ENCODE assay signal across 18 mouse cellular contexts in genomic region chr13:81022410-81022809, GRCm38 (mm10).
DNase-seq lines count a peak whose midpoint lies in the region; ATAC-seq and TF ChIP-seq lines count a peak whose summit lies in the region.
"Had no signal": no experiment of that assay in that cellular context is flagged by ENCODE, and none has a peak within 500 bp of the region (broad histone marks: within the 10 kb centered on the region; RNA-seq: fewer than 3 reads in every experiment).

No protein-coding gene starts in this region.

- H3K9me3 ChIP-seq in forebrain, embryonic 14.5 days (replicated peaks; ENCODE audit: control insufficient read depth, low read length) = no peaks in the 10 kb centered on the region
- H3K9me3 ChIP-seq: heart, embryonic 13.5 days; hindbrain, embryonic 15.5 days; lung, embryonic 15.5 days had no signal

- H3K4me3 ChIP-seq in left cerebral cortex, adult 2 months = no peak overlapping the region
- no peak overlapping the region for H3K4me3 ChIP-seq in forebrain, embryonic 14.5 days (ENCODE audit: low read depth, low read length)
- H3K4me3 ChIP-seq: heart, embryonic 13.5 days; hindbrain, embryonic 15.5 days; lung, embryonic 15.5 days had no signal

- H3K4me1 ChIP-seq in forebrain, embryonic 14.5 days (ENCODE audit: control insufficient read depth, insufficient read depth, low read length) = no peaks in the 10 kb centered on the region
- H3K4me1 ChIP-seq: heart, embryonic 13.5 days; hindbrain, embryonic 15.5 days; lung, embryonic 15.5 days had no signal

- no peaks in the 10 kb centered on the region for H3K36me3 ChIP-seq in forebrain, embryonic 14.5 days (ENCODE audit: control insufficient read depth, insufficient read depth, low read length)
- H3K36me3 ChIP-seq: heart, embryonic 13.5 days; hindbrain, embryonic 15.5 days; lung, embryonic 15.5 days had no signal

- no peak overlapping the region for H3K27ac ChIP-seq in left cerebral cortex, adult 2 months
- H3K27ac ChIP-seq in forebrain, embryonic 14.5 days (ENCODE audit: low read depth, low read length) = no peak overlapping the region
- H3K27ac ChIP-seq: heart, embryonic 13.5 days; hindbrain, embryonic 15.5 days; lung, embryonic 15.5 days had no signal

- no peak overlapping the region for H3K9ac ChIP-seq in forebrain, embryonic 14.5 days (ENCODE audit: low read length)
- H3K9ac ChIP-seq: heart, embryonic 13.5 days; hindbrain, embryonic 15.5 days; lung, embryonic 15.5 days had no signal

- H3K27me3 ChIP-seq in forebrain, embryonic 14.5 days (replicated peaks; ENCODE audit: control insufficient read depth, insufficient read depth, low read length) = no peaks in the 10 kb centered on the region
- H3K27me3 ChIP-seq: heart, embryonic 13.5 days; hindbrain, embryonic 15.5 days; lung, embryonic 15.5 days had no signal

- TF ChIP-seq CTCF in left cerebral cortex, adult 2 months (IDR thresholded peaks at IDR 0.05) = peak; percentile 17

- peak; percentile 32 to 37 for DNase-seq in adrenal gland, postnatal 36 days
- DNase-seq in adrenal gland, adult 18-20 months (ENCODE audit: low spot score in 2 of 2) = no peak
- no peak for DNase-seq in left cerebral cortex, adult 2 months (ENCODE audit: extremely low spot score in 1 of 2, low spot score in 2 of 2)
- DNase-seq in left cerebral cortex, postnatal 4 days = no peak
- peak; percentile 9 to 13 for DNase-seq in B cell, adult 2 months
- no peak for DNase-seq in yolk sac, embryonic 10.5 days (ENCODE audit: low spot score)
- no peak for DNase-seq in forebrain, embryonic 14.5 days (ENCODE audit: low spot score)
- DNase-seq: cerebellum, postnatal 10 days; gastrocnemius, postnatal 36 days; heart, postnatal 36 days; kidney, adult 9 months; retina, postnatal 1 day; thymus, adult 2 months had no signal

- ATAC-seq in megakaryocyte progenitor cell, adult 5-6 weeks (replicated peaks; ENCODE audit: poor library complexity) = 0 out of 2 replicates have a peak, but pooled peaks have one; percentile 55
- no peak for ATAC-seq in forebrain, embryonic 14.5 days

- 80% methylated on average over 1 of the region's 1 CpGs for WGBS in forebrain, embryonic 14.5 days

- intact Hi-C loops in left cerebral cortex, adult 2 months (cut with DNase I) = no loop called here
- intact Hi-C loops in left cerebral cortex, postnatal 4 days (cut with DNase I) = no loop called here

- H3K4me2 ChIP-seq in forebrain, embryonic 14.5 days (ENCODE audit: low read length) = no peak overlapping the region
- H3K4me2 ChIP-seq: heart, embryonic 13.5 days; hindbrain, embryonic 15.5 days; lung, embryonic 15.5 days; midbrain, embryonic 11.5 days had no signal

Comparison
In these comparisons a context has a peak if more than half of its experiments do, and no peak if none do; other contexts are left out.
1. DNase-seq: peak in adrenal gland, postnatal 36 days (2 of 2) and B cell, adult 2 months (2 of 2); none in adrenal gland, adult 18-20 months (0 of 2), left cerebral cortex, adult 2 months (0 of 2), left cerebral cortex, postnatal 4 days (single experiment), yolk sac, embryonic 10.5 days (single experiment) and forebrain, embryonic 14.5 days (single experiment).